Comparison of ENCODE assay signal across 9 mouse cellular contexts in genomic region chr16:35627992-35628607, GRCm38 (mm10).
DNase-seq lines count a peak whose midpoint lies in the region; ATAC-seq and TF ChIP-seq lines count a peak whose summit lies in the region.
"Had no signal": no experiment of that assay in that cellular context is flagged by ENCODE, and none has a peak within 500 bp of the region (broad histone marks: within the 10 kb centered on the region; RNA-seq: fewer than 3 reads in every experiment).

No protein-coding gene starts in this region.

- H3K27me3 ChIP-seq in heart, adult 2 months (ENCODE audit: control insufficient read depth, insufficient read depth, low read length), result no peaks in the 10 kb centered on the region
- 0 out of 2 replicates have a peak, but pooled peaks cover 6% of the 10 kb centered on the region for H3K27me3 ChIP-seq in kidney, embryonic 15.5 days
- H3K27me3 ChIP-seq in liver, embryonic 11.5 days (replicated peaks; ENCODE audit: control insufficient read depth, insufficient read depth, low read length), result no peaks in the 10 kb centered on the region; the same call in 1 of the 2 replicates
- no peaks in the 10 kb centered on the region for H3K27me3 ChIP-seq in neural tube, embryonic 15.5 days (replicated peaks)

- no peak for TF ChIP-seq POLR2A in heart, adult 2 months (IDR thresholded peaks at IDR 0.05; ENCODE audit: insufficient read depth, low read depth, low read length)

- no peak overlapping the region for H3K4me3 ChIP-seq in heart, adult 2 months
- no peak overlapping the region for H3K4me3 ChIP-seq in kidney, embryonic 15.5 days (replicated peaks)
- H3K4me3 ChIP-seq in liver, embryonic 11.5 days (ENCODE audit: low read depth, low read length), result no peak overlapping the region
- no peak overlapping the region for H3K4me3 ChIP-seq in neural tube, embryonic 15.5 days (replicated peaks)
- H3K4me3 ChIP-seq: myocyte had no signal

- H3K36me3 ChIP-seq in heart, adult 2 months (ENCODE audit: control insufficient read depth, insufficient read depth, low read length), result no peaks in the 10 kb centered on the region
- no peaks in the 10 kb centered on the region for H3K36me3 ChIP-seq in kidney, embryonic 15.5 days
- no peaks in the 10 kb centered on the region for H3K36me3 ChIP-seq in liver, embryonic 11.5 days (ENCODE audit: control insufficient read depth, insufficient read depth, low read length)
- H3K36me3 ChIP-seq in neural tube, embryonic 15.5 days, result no peaks in the 10 kb centered on the region

- no peak; the same call in 1 of the 2 replicates for TF ChIP-seq CTCF in heart, adult 2 months (IDR thresholded peaks at IDR 0.05)

- no peak overlapping the region for H3K9ac ChIP-seq in heart, adult 2 months (ENCODE audit: low read depth, low read length)
- H3K9ac ChIP-seq in kidney, embryonic 15.5 days, result no peak overlapping the region
- H3K9ac ChIP-seq in liver, embryonic 11.5 days (ENCODE audit: low read depth, low read length), result no peak overlapping the region
- H3K9ac ChIP-seq in neural tube, embryonic 15.5 days (replicated peaks), result no peak overlapping the region

- WGBS in heart, adult 2 months, result 41% methylated on average over 10 of the region's 10 CpGs
- WGBS in kidney, embryonic 15.5 days, result 41% methylated on average over 10 of the region's 10 CpGs
- WGBS in liver, embryonic 11.5 days, result 32% methylated on average over 10 of the region's 10 CpGs
- 45% methylated on average over 10 of the region's 10 CpGs for WGBS in neural tube, embryonic 15.5 days

- H3K9me3 ChIP-seq in kidney, embryonic 15.5 days (replicated peaks), result no peaks in the 10 kb centered on the region
- H3K9me3 ChIP-seq in liver, embryonic 11.5 days (ENCODE audit: control insufficient read depth, low read length), result no peaks in the 10 kb centered on the region
- H3K9me3 ChIP-seq in neural tube, embryonic 15.5 days (replicated peaks), result no peaks in the 10 kb centered on the region

- DNase-seq in A20 (ENCODE audit: low read depth, low spot score), result peak; percentile 60
- peak; percentile 93 for DNase-seq in adrenal gland, postnatal 14 days
- DNase-seq in embryo, embryonic 11.5 days (ENCODE audit: low read depth, low spot score), result peak; percentile 57
- peak; percentile 71 to 85 for DNase-seq in heart, adult 2 months
- DNase-seq in liver, embryonic 11.5 days (ENCODE audit: low spot score), result peak; percentile 73
- DNase-seq in testis, postnatal 14 days (ENCODE audit: low spot score), result peak; percentile 49

- no peaks in the 10 kb centered on the region for H3K79me2 ChIP-seq in heart, adult 2 months (replicated peaks; ENCODE audit: control insufficient read depth, insufficient read depth, low read length)

- intact Hi-C loops in heart, adult 2 months (cut with DNase I), result loop anchor here (1.0 to 10.0 kb wide), 4 partner anchors 88 to 513 kb away; no protein-coding TSS in a partner anchor

- TF ChIP-seq EP300 in heart, adult 2 months (IDR thresholded peaks at IDR 0.05; ENCODE audit: insufficient read depth, low read depth, low read length), result no peak

- no peak overlapping the region for H3K4me2 ChIP-seq in kidney, embryonic 15.5 days
- no peak overlapping the region for H3K4me2 ChIP-seq in liver, embryonic 11.5 days
- no peak overlapping the region for H3K4me2 ChIP-seq in neural tube, embryonic 15.5 days

- H3K27ac ChIP-seq in heart, adult 2 months, result no peak overlapping the region
- H3K27ac ChIP-seq in kidney, embryonic 15.5 days, result no peak overlapping the region
- no peak overlapping the region for H3K27ac ChIP-seq in liver, embryonic 11.5 days (ENCODE audit: low read depth, low read length)
- H3K27ac ChIP-seq in neural tube, embryonic 15.5 days (replicated peaks), result no peak overlapping the region

- peak; percentile 55; the same call in 1 of the 2 replicates for ATAC-seq in kidney, embryonic 15.5 days (replicated peaks; ENCODE audit: low FRiP score)
- 0 out of 2 replicates have a peak, but pooled peaks have one; percentile 26 for ATAC-seq in liver, embryonic 11.5 days (replicated peaks; ENCODE audit: low FRiP score)
- ATAC-seq in neural tube, embryonic 15.5 days (ENCODE audit: low FRiP score), result peak; percentile 43; the same call in 1 of the 2 replicates

- no peaks in the 10 kb centered on the region for H3K4me1 ChIP-seq in heart, adult 2 months (ENCODE audit: control insufficient read depth, insufficient read depth, low read length)
- H3K4me1 ChIP-seq in kidney, embryonic 15.5 days, result peaks cover 21% of the 10 kb centered on the region
- H3K4me1 ChIP-seq in liver, embryonic 11.5 days (replicated peaks; ENCODE audit: control insufficient read depth, insufficient read depth, low read length), result no peaks in the 10 kb centered on the region
- peaks cover 35% of the 10 kb centered on the region for H3K4me1 ChIP-seq in neural tube, embryonic 15.5 days
